Mouse (Mus musculus): Measurements from ENCODE around the gene Ifit3. TPM values are rescaled to one million over a fixed set of nuclear protein-coding genes. Genes with fewer than 3 reads are reported as not detected.
"Not testable (repeated sequence)": the region's sequence is repeated elsewhere in the genome, so short reads cannot be mapped to it uniquely, and the experiment has no call there.

Gene Ifit3
- polyA plus RNA-seq (2015; fragmentation: Nextera tagmentation; extraction: Ambion mirVana): 0.70 and 0.97 TPM in 2 replicates

GRCm38 (mm10) chr19:34583126-34583766 is at the start of gene Ifit3:
Gene Ifit3 (plus strand): TSS chr19:34583531.
- H3K27ac ChIP-seq (ENCODE audit: low read length); H3K4me2 ChIP-seq (ENCODE audit: low read depth, low read length); H3K9me3 ChIP-seq (ENCODE audit: control insufficient read depth, low read length); H3K27me3 ChIP-seq (ENCODE audit: control insufficient read depth, insufficient read depth, low read depth, low read length); H3K4me1 ChIP-seq (replicated peaks; ENCODE audit: control insufficient read depth, insufficient read depth, low read length); H3K4me3 ChIP-seq (ENCODE audit: low read length); H3K36me3 ChIP-seq (ENCODE audit: control insufficient read depth, insufficient read depth, low read length); H3K9ac ChIP-seq (ENCODE audit: low read length): not testable (repeated sequence)
- ATAC-seq (ENCODE audit: low read depth): peak; percentile 65
- WGBS: 47% methylated on average over 2 of the region's 2 CpGs

- no peaks in the 10 kb centered on the region for H3K36me3 ChIP-seq (ENCODE audit: control insufficient read depth, insufficient read depth, low read length)
- no peak overlapping the region for H3K9ac ChIP-seq (ENCODE audit: low read length)
- no peak overlapping the region for H3K4me2 ChIP-seq (ENCODE audit: low read depth, low read length)
- H3K9me3 ChIP-seq (ENCODE audit: control insufficient read depth, low read length): no peaks in the 10 kb centered on the region
- no peaks in the 10 kb centered on the region for H3K27me3 ChIP-seq (ENCODE audit: control insufficient read depth, insufficient read depth, low read depth, low read length)
- no peak overlapping the region for H3K27ac ChIP-seq (ENCODE audit: low read length)
- no peak overlapping the region for H3K4me3 ChIP-seq (ENCODE audit: low read length)
- no peak for ATAC-seq (ENCODE audit: low read depth)
- no peaks in the 10 kb centered on the region for H3K4me1 ChIP-seq (replicated peaks; ENCODE audit: control insufficient read depth, insufficient read depth, low read length)
- 73% methylated on average over 1 of the region's 1 CpGs for WGBS
Measured at GRCm38 (mm10) chr19:34539422-34539821, 43.9 kb upstream of the Ifit3 start.

- H3K9ac ChIP-seq (ENCODE audit: low read length): no peak overlapping the region
- no peaks in the 10 kb centered on the region for H3K27me3 ChIP-seq (ENCODE audit: control insufficient read depth, insufficient read depth, low read depth, low read length)
- no peak for ATAC-seq (ENCODE audit: low read depth)
- no peaks in the 10 kb centered on the region; the same call in 1 of the 2 replicates for H3K4me1 ChIP-seq (replicated peaks; ENCODE audit: control insufficient read depth, insufficient read depth, low read length)
- H3K9me3 ChIP-seq (ENCODE audit: control insufficient read depth, low read length): no peaks in the 10 kb centered on the region
- H3K27ac ChIP-seq (ENCODE audit: low read length): no peak overlapping the region
- no peak overlapping the region for H3K4me2 ChIP-seq (ENCODE audit: low read depth, low read length)
- H3K4me3 ChIP-seq (ENCODE audit: low read length): no peak overlapping the region
- no peaks in the 10 kb centered on the region for H3K36me3 ChIP-seq (ENCODE audit: control insufficient read depth, insufficient read depth, low read length)
- 89% methylated on average over 4 of the region's 4 CpGs for WGBS
Measured at GRCm38 (mm10) chr19:34546211-34546610, 37.1 kb upstream of the Ifit3 start.

GRCm38 (mm10) chr19:34547976-34548375 is 35.4 kb upstream of the Ifit3 start:
- H3K4me1 ChIP-seq (replicated peaks; ENCODE audit: control insufficient read depth, insufficient read depth, low read length): peaks cover 12% of the 10 kb centered on the region
- H3K9ac ChIP-seq (ENCODE audit: low read length): no peak overlapping the region
- no peak overlapping the region for H3K27ac ChIP-seq (ENCODE audit: low read length)
- no peaks in the 10 kb centered on the region for H3K27me3 ChIP-seq (ENCODE audit: control insufficient read depth, insufficient read depth, low read depth, low read length)
- WGBS: 33% methylated on average over 7 of the region's 7 CpGs
- H3K4me2 ChIP-seq (ENCODE audit: low read depth, low read length): no peak overlapping the region
- no peak overlapping the region for H3K4me3 ChIP-seq (ENCODE audit: low read length)
- no peaks in the 10 kb centered on the region for H3K36me3 ChIP-seq (ENCODE audit: control insufficient read depth, insufficient read depth, low read length)
- ATAC-seq (ENCODE audit: low read depth): no peak
- H3K9me3 ChIP-seq (ENCODE audit: control insufficient read depth, low read length): no peaks in the 10 kb centered on the region

GRCm38 (mm10) chr19:34550205-34550533 is 33.2 kb upstream of the Ifit3 start:
- peaks cover 21% of the 10 kb centered on the region for H3K4me1 ChIP-seq (replicated peaks; ENCODE audit: control insufficient read depth, insufficient read depth, low read length)
- H3K27ac ChIP-seq (ENCODE audit: low read length): peak overlapping the region; percentile 64; the same call in 1 of the 2 replicates
- H3K9ac ChIP-seq (ENCODE audit: low read length): peak overlapping the region; percentile 60
- H3K36me3 ChIP-seq (ENCODE audit: control insufficient read depth, insufficient read depth, low read length): no peaks in the 10 kb centered on the region
- H3K4me2 ChIP-seq (ENCODE audit: low read depth, low read length): peak overlapping the region; percentile 71
- H3K4me3 ChIP-seq (ENCODE audit: low read length): peak overlapping the region; percentile 62
- WGBS: 23% methylated on average over 4 of the region's 4 CpGs
- H3K9me3 ChIP-seq (ENCODE audit: control insufficient read depth, low read length): 0 out of 2 replicates have a peak, but pooled peaks cover 2% of the 10 kb centered on the region
- H3K27me3 ChIP-seq (ENCODE audit: control insufficient read depth, insufficient read depth, low read depth, low read length): no peaks in the 10 kb centered on the region
- no peak for ATAC-seq (ENCODE audit: low read depth)

GRCm38 (mm10) chr19:34550534-34551223 is 32.7 kb upstream of the Ifit3 start, which contains the start of gene Ifit2:
Gene Ifit2 (plus strand): TSS chr19:34550694.
- H3K27me3 ChIP-seq (ENCODE audit: control insufficient read depth, insufficient read depth, low read depth, low read length): no peaks in the 10 kb centered on the region
- H3K9ac ChIP-seq (ENCODE audit: low read length): peak within 1 kb of the TSS; percentile 60
- peak within 1 kb of the TSS; percentile 62 for H3K4me3 ChIP-seq (ENCODE audit: low read length)
- H3K4me1 ChIP-seq (replicated peaks; ENCODE audit: control insufficient read depth, insufficient read depth, low read length): peaks cover 21% of the 10 kb centered on the region
- peak within 1 kb of the TSS; percentile 77 for H3K27ac ChIP-seq (ENCODE audit: low read length)
- ATAC-seq (ENCODE audit: low read depth): peak; percentile 92
- 0 out of 2 replicates have a peak, but pooled peaks cover 2% of the 10 kb centered on the region for H3K9me3 ChIP-seq (ENCODE audit: control insufficient read depth, low read length)
- no peaks in the 10 kb centered on the region for H3K36me3 ChIP-seq (ENCODE audit: control insufficient read depth, insufficient read depth, low read length)
- H3K4me2 ChIP-seq (ENCODE audit: low read depth, low read length): peak within 1 kb of the TSS; percentile 71
- under 1% methylated on average over 22 of the region's 22 CpGs for WGBS

- ATAC-seq (ENCODE audit: low read depth): no peak
- peak overlapping the region; percentile 44 for H3K4me2 ChIP-seq (ENCODE audit: low read depth, low read length)
- 0 out of 2 replicates have a peak, but pooled peaks cover 2% of the 10 kb centered on the region for H3K9me3 ChIP-seq (ENCODE audit: control insufficient read depth, low read length)
- peak overlapping the region; percentile 77 for H3K27ac ChIP-seq (ENCODE audit: low read length)
- no peaks in the 10 kb centered on the region for H3K27me3 ChIP-seq (ENCODE audit: control insufficient read depth, insufficient read depth, low read depth, low read length)
- H3K36me3 ChIP-seq (ENCODE audit: control insufficient read depth, insufficient read depth, low read length): no peaks in the 10 kb centered on the region
- H3K4me3 ChIP-seq (ENCODE audit: low read length): peak overlapping the region; percentile 22
- H3K4me1 ChIP-seq (replicated peaks; ENCODE audit: control insufficient read depth, insufficient read depth, low read length): peaks cover 21% of the 10 kb centered on the region
- WGBS: 30% methylated on average over 5 of the region's 5 CpGs
- peak overlapping the region; percentile 24; the same call in 1 of the 2 replicates for H3K9ac ChIP-seq (ENCODE audit: low read length)
Measured at GRCm38 (mm10) chr19:34551981-34552380, 31.4 kb upstream of the Ifit3 start.

- peak; percentile 56 for ATAC-seq (ENCODE audit: low read depth)
- Histone ChIP-seq H3K27me3 (ENCODE audit: control insufficient read depth, insufficient read depth, low read depth, low read length) (no peaks in the 10 kb centered on the region), H3K4me1 (replicated peaks; ENCODE audit: control insufficient read depth, insufficient read depth, low read length) (peaks cover 21% of the 10 kb centered on the region), H3K4me2 (ENCODE audit: low read depth, low read length) (peak overlapping the region; percentile 44), H3K4me3 (ENCODE audit: low read length) (no peak overlapping the region), H3K9ac (ENCODE audit: low read length) (peak overlapping the region; percentile 45; the same call in 1 of the 2 replicates), H3K36me3 (ENCODE audit: control insufficient read depth, insufficient read depth, low read length) (no peaks in the 10 kb centered on the region), H3K27ac (ENCODE audit: low read length) (peak overlapping the region; percentile 76), H3K9me3 (ENCODE audit: control insufficient read depth, low read length) (0 out of 2 replicates have a peak, but pooled peaks cover 2% of the 10 kb centered on the region)
- 37% methylated on average over 6 of the region's 6 CpGs for WGBS
Measured at GRCm38 (mm10) chr19:34553021-34553420, 30.3 kb upstream of the Ifit3 start.

- Histone ChIP-seq H3K27me3 (ENCODE audit: control insufficient read depth, insufficient read depth, low read depth, low read length) (no peaks in the 10 kb centered on the region), H3K4me3 (ENCODE audit: low read length) (no peak overlapping the region), H3K36me3 (ENCODE audit: control insufficient read depth, insufficient read depth, low read length) (no peaks in the 10 kb centered on the region), H3K4me2 (ENCODE audit: low read depth, low read length) (peak overlapping the region; percentile 44), H3K4me1 (replicated peaks; ENCODE audit: control insufficient read depth, insufficient read depth, low read length) (peaks cover 21% of the 10 kb centered on the region), H3K9ac (ENCODE audit: low read length) (peak overlapping the region; percentile 45; the same call in 1 of the 2 replicates), H3K9me3 (ENCODE audit: control insufficient read depth, low read length) (0 out of 2 replicates have a peak, but pooled peaks cover 2% of the 10 kb centered on the region), H3K27ac (ENCODE audit: low read length) (peak overlapping the region; percentile 76)
- WGBS: 42% methylated on average over 3 of the region's 3 CpGs
- no peak for ATAC-seq (ENCODE audit: low read depth)
Measured at GRCm38 (mm10) chr19:34553522-34553921, 29.8 kb upstream of the Ifit3 start.
